Mouse (Mus musculus) forebrain, embryonic 15.5 days (tissue): ENCODE measurements around the gene Polr2e. TPM values are rescaled to one million over a fixed set of nuclear protein-coding genes. Genes with fewer than 3 reads are reported as not detected.
A peak's percentile ranks its signal among the peaks of the same experiment; 100 is the strongest.
"Not testable (repeated sequence)": the region's sequence is repeated elsewhere in the genome, so short reads cannot be mapped to it uniquely, and the experiment has no call there.

ENCODE experiments used
- ATAC-seq: fragments of 200-750 bp; cut with Nextera tagmentation; replicated peaks from 2 replicates; pipeline ENCODE4 v1.8.0; 2017; ENCODE audit warnings: mild to moderate bottlenecking, moderate TSS enrichment, moderate library complexity
- H3K27ac ChIP-seq: fragments of 300-500 bp; sonication (generic); replicated peaks from 2 replicates; pipeline ENCODE4 v1.5.1; 2015; ENCODE audit warnings: mild to moderate bottlenecking, inconsistent platforms
- H3K27me3 ChIP-seq: fragments of 300-500 bp; sonication (generic); 2 replicates; pipeline ENCODE4 v1.6.1; 2015; ENCODE audit warnings: inconsistent platforms
- H3K36me3 ChIP-seq: fragments of 300-500 bp; sonication (generic); 2 replicates; pipeline ENCODE4 v1.6.1; 2015; ENCODE audit warnings: mild to moderate bottlenecking, inconsistent platforms
- H3K4me1 ChIP-seq: fragments of 300-500 bp; sonication (generic); 2 replicates; pipeline ENCODE4 v1.6.1; 2015; ENCODE audit warnings: inconsistent platforms
- H3K4me2 ChIP-seq: fragments of 300-500 bp; sonication (generic); replicated peaks from 2 replicates; pipeline ENCODE4 v1.6.1; 2015; ENCODE audit warnings: mild to moderate bottlenecking, inconsistent platforms
- H3K4me3 ChIP-seq: fragments of 300-500 bp; sonication (generic); 2 replicates; pipeline ENCODE4 v1.5.1; 2015; ENCODE audit warnings: mild to moderate bottlenecking, inconsistent platforms
- H3K9ac ChIP-seq: fragments of 300-500 bp; sonication (generic); replicated peaks from 2 replicates; pipeline ENCODE4 v1.6.1; 2015; ENCODE audit warnings: mild to moderate bottlenecking, inconsistent platforms
- H3K9me3 ChIP-seq: fragments of 300-500 bp; sonication (generic); 2 replicates; pipeline ENCODE4 v1.6.1; 2016; ENCODE audit warnings: inconsistent platforms
- WGBS: fragments of 180-500 bp; shearing (Covaris S2); methylation state at CpG from one replicate; pipeline ENCODE4 v1.1.7; 2015; ENCODE audit warnings: mixed read lengths; 5-methylcytosine and 5-hydroxymethylcytosine counted together
- polyA plus RNA-seq: library from polyadenylated mRNA; unstranded; fragments of >200 nt; fragmentation: Nextera tagmentation; extraction: Ambion mirVana; gene quantifications from 2 replicates; pipeline ENCODE4 v1.2.1, GENCODE M21; 2015

Gene Polr2e
- polyA plus RNA-seq, 1 experiment from 2014 or later, result 179 TPM

- H3K36me3 ChIP-seq, result peaks cover 26% of the 10 kb centered on the region
- 79% methylated on average over 5 of the region's 5 CpGs for WGBS
Measured at GRCm38 (mm10) chr10:80055364-80055763, 15.8 kb upstream of the Polr2e start.

GRCm38 (mm10) chr10:80054911-80055310 is 15.3 kb upstream of the Polr2e start:
- ATAC-seq, result not testable (repeated sequence)
- H3K27ac ChIP-seq, result peak overlapping the region; percentile 96; the same call in 1 of the 2 replicates

More at GRCm38 (mm10) chr10:80055364-80055763, 15.8 kb upstream of the Polr2e start:
- Histone ChIP-seq H3K9ac (peak overlapping the region; percentile 84; the same call in 1 of the 2 replicates), H3K4me1 (peaks cover 22% of the 10 kb centered on the region), H3K27ac (no peak overlapping the region), H3K4me3 (peak overlapping the region; percentile 83), H3K9me3 (no peaks in the 10 kb centered on the region), H3K27me3 (no peaks in the 10 kb centered on the region), H3K4me2 (peak overlapping the region; percentile 71)
- no peak for ATAC-seq

GRCm38 (mm10) chr10:80053831-80054815 is 14.5 kb upstream of the Polr2e start:
- H3K9ac ChIP-seq, result peak overlapping the region; percentile 84
- H3K4me3 ChIP-seq, result peak overlapping the region; percentile 83
- H3K27ac ChIP-seq, result peak overlapping the region; percentile 96
- peaks cover 24% of the 10 kb centered on the region for H3K36me3 ChIP-seq
- no peaks in the 10 kb centered on the region for H3K9me3 ChIP-seq
- peaks cover 22% of the 10 kb centered on the region for H3K4me1 ChIP-seq
- peak overlapping the region; percentile 71 for H3K4me2 ChIP-seq
- H3K27me3 ChIP-seq, result no peaks in the 10 kb centered on the region
- 1% methylated on average over 77 of the region's 77 CpGs for WGBS
- ATAC-seq, result peak; percentile 36

More at GRCm38 (mm10) chr10:80054911-80055310, 15.3 kb upstream of the Polr2e start:
- peaks cover 22% of the 10 kb centered on the region for H3K4me1 ChIP-seq
- H3K9me3 ChIP-seq, H3K27me3 ChIP-seq: not testable (repeated sequence)
- peak overlapping the region; percentile 71 for H3K4me2 ChIP-seq
- peak overlapping the region; percentile 83 for H3K4me3 ChIP-seq
- 18% methylated on average over 3 of the region's 3 CpGs for WGBS
- H3K36me3 ChIP-seq, result peaks cover 24% of the 10 kb centered on the region
- peak overlapping the region; percentile 84 for H3K9ac ChIP-seq

- Histone ChIP-seq H3K27me3 (no peaks in the 10 kb centered on the region), H3K4me2 (peak overlapping the region; percentile 71), H3K4me3 (peak overlapping the region; percentile 83), H3K9me3 (no peaks in the 10 kb centered on the region), H3K27ac (peak overlapping the region; percentile 96), H3K36me3 (peaks cover 23% of the 10 kb centered on the region), H3K9ac (peak overlapping the region; percentile 84), H3K4me1 (peaks cover 25% of the 10 kb centered on the region)
- ATAC-seq, result peak; percentile 98
- under 1% methylated on average over 46 of the region's 47 CpGs for WGBS
Measured at GRCm38 (mm10) chr10:80053259-80053780, 13.7 kb upstream of the Polr2e start.

GRCm38 (mm10) chr10:80052374-80052764 is 12.8 kb upstream of the Polr2e start:
- Histone ChIP-seq H3K9me3 (no peaks in the 10 kb centered on the region), H3K27me3 (no peaks in the 10 kb centered on the region), H3K4me3 (no peak overlapping the region), H3K27ac (no peak overlapping the region), H3K4me1 (peaks cover 29% of the 10 kb centered on the region), H3K9ac (no peak overlapping the region), H3K4me2 (no peak overlapping the region), H3K36me3 (peaks cover 14% of the 10 kb centered on the region)
- no peak for ATAC-seq
- 81% methylated on average over 5 of the region's 5 CpGs for WGBS

GRCm38 (mm10) chr10:80051618-80052373 is 12.2 kb upstream of the Polr2e start:
- WGBS, result 27% methylated on average over 14 of the region's 14 CpGs
- no peak for ATAC-seq
- Histone ChIP-seq H3K27me3 (no peaks in the 10 kb centered on the region), H3K9ac (no peak overlapping the region), H3K36me3 (peaks cover 9% of the 10 kb centered on the region; the same call in 1 of the 2 replicates), H3K4me1 (peaks cover 33% of the 10 kb centered on the region), H3K4me3 (no peak overlapping the region), H3K9me3 (no peaks in the 10 kb centered on the region), H3K27ac (no peak overlapping the region), H3K4me2 (no peak overlapping the region)

- H3K4me2 ChIP-seq, result no peak overlapping the region
- no peaks in the 10 kb centered on the region for H3K9me3 ChIP-seq
- no peak for ATAC-seq
- H3K27me3 ChIP-seq, result no peaks in the 10 kb centered on the region
- H3K4me1 ChIP-seq, result peaks cover 33% of the 10 kb centered on the region
- H3K9ac ChIP-seq, result no peak overlapping the region
- 13% methylated on average over 15 of the region's 15 CpGs for WGBS
- no peak overlapping the region for H3K4me3 ChIP-seq
- no peak overlapping the region for H3K27ac ChIP-seq
- H3K36me3 ChIP-seq, result peaks cover 3% of the 10 kb centered on the region; the same call in 1 of the 2 replicates
Measured at GRCm38 (mm10) chr10:80050885-80051617, 11.5 kb upstream of the Polr2e start.

GRCm38 (mm10) chr10:80050244-80050643 is 10.6 kb upstream of the Polr2e start:
- Histone ChIP-seq H3K36me3 (no peaks in the 10 kb centered on the region), H3K4me3 (no peak overlapping the region), H3K9ac (no peak overlapping the region), H3K27me3 (no peaks in the 10 kb centered on the region), H3K27ac (no peak overlapping the region), H3K4me2 (no peak overlapping the region), H3K4me1 (peaks cover 27% of the 10 kb centered on the region), H3K9me3 (no peaks in the 10 kb centered on the region)
- no peak for ATAC-seq
- WGBS, result 23% methylated on average over 6 of the region's 6 CpGs

GRCm38 (mm10) chr10:80048834-80049233 is 9.2 kb upstream of the Polr2e start:
- Histone ChIP-seq H3K27me3 (no peaks in the 10 kb centered on the region), H3K27ac (peak overlapping the region; percentile 16), H3K36me3 (no peaks in the 10 kb centered on the region), H3K4me1 (peaks cover 17% of the 10 kb centered on the region), H3K4me3 (no peak overlapping the region), H3K9ac (no peak overlapping the region), H3K9me3 (no peaks in the 10 kb centered on the region), H3K4me2 (no peak overlapping the region)
- WGBS, result 58% methylated on average over 3 of the region's 3 CpGs
- no peak for ATAC-seq

GRCm38 (mm10) chr10:80048396-80048795 is 8.8 kb upstream of the Polr2e start:
- Histone ChIP-seq H3K4me1 (peaks cover 17% of the 10 kb centered on the region), H3K27ac (peak overlapping the region; percentile 16), H3K9me3 (no peaks in the 10 kb centered on the region), H3K36me3 (no peaks in the 10 kb centered on the region), H3K4me2 (no peak overlapping the region), H3K9ac (no peak overlapping the region), H3K4me3 (no peak overlapping the region), H3K27me3 (no peaks in the 10 kb centered on the region)
- no peak for ATAC-seq
- 6% methylated on average over 5 of the region's 5 CpGs for WGBS

GRCm38 (mm10) chr10:80047041-80047565 is 7.5 kb upstream of the Polr2e start, which contains the start of gene Gpx4:
TSS of gene Gpx4 (plus strand) at chr10:80047166.
- ATAC-seq, result no peak
- H3K27ac ChIP-seq, result no peak within 1 kb of the TSS
- 55% methylated on average over 9 of the region's 9 CpGs for WGBS

More at GRCm38 (mm10) chr10:80047041-80047565, 7.5 kb upstream of the Polr2e start, which contains the start of gene Gpx4:
- Histone ChIP-seq H3K9ac (no peak within 1 kb of the TSS), H3K4me3 (no peak within 1 kb of the TSS), H3K27me3 (no peaks in the 10 kb centered on the region), H3K9me3 (no peaks in the 10 kb centered on the region), H3K4me1 (peaks cover 11% of the 10 kb centered on the region), H3K36me3 (no peaks in the 10 kb centered on the region), H3K4me2 (no peak within 1 kb of the TSS)
